Mouse (Mus musculus): ENCODE measurements around the gene Aqr.

Gene Aqr

GRCm38 (mm10) chr2:114060071-114060591, 126.7 kb downstream of the Aqr start:
- DNase-seq (ENCODE audit: low spot score in 2 of 2): no peak

- DNase-seq (ENCODE audit: low spot score in 2 of 2): no peak
Measured at GRCm38 (mm10) chr2:114059608-114060007, 127.2 kb downstream of the Aqr start.

DNA sequence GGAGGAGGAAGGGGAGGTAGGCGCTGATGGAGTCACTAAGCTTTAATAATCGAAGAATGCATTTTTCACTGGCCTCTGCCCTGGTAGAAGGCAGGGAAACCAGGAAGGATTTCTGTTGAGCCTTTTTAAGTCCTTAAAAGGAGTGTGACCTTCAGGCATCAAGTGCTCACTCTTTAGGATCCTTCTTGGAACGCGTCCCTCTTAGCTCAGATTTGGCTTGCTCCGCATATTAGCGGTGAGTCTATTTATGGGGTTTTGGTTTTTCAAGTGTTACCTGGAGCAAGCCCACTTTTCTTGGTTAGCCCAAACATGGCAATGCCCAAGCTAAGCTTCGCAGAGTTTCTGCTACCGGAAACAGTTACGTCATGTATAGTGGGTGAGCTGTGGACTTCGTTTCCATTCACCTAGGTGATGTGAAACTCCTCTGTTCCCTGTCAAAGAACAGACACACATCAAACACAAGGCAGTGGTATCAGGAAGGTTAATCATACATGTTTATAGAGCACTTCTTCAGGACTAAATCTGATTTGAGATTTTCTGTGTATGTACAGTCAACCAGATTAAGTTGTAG, 128.5 kb downstream of the Aqr start:
- no peak for DNase-seq (ENCODE audit: low spot score in 2 of 2)

- DNase-seq (ENCODE audit: low spot score in 2 of 2): no peak
Measured at GRCm38 (mm10) chr2:114057303-114057853, 129.4 kb downstream of the Aqr start.

DNA sequence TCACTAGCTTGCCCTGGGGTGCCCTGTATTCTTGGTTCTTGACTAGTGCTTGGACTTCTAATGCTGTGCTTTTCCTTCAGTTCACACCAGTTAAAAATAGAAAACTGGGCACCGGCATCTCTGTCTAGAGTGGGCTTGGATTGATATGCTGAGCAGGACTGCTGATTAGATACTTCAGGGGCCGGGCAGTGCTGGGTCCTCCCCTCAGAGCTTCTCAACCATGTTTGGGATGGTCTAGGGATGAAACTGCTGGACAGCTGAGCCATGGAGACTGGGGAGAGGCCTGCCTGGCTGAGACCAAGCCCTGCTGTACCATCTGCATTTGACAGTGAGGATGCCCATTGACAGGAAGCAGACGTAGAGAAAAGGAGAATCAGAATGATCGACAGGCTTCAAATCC, 132.7 kb downstream of the Aqr start:
- no peak for DNase-seq (ENCODE audit: low spot score in 2 of 2)

DNA sequence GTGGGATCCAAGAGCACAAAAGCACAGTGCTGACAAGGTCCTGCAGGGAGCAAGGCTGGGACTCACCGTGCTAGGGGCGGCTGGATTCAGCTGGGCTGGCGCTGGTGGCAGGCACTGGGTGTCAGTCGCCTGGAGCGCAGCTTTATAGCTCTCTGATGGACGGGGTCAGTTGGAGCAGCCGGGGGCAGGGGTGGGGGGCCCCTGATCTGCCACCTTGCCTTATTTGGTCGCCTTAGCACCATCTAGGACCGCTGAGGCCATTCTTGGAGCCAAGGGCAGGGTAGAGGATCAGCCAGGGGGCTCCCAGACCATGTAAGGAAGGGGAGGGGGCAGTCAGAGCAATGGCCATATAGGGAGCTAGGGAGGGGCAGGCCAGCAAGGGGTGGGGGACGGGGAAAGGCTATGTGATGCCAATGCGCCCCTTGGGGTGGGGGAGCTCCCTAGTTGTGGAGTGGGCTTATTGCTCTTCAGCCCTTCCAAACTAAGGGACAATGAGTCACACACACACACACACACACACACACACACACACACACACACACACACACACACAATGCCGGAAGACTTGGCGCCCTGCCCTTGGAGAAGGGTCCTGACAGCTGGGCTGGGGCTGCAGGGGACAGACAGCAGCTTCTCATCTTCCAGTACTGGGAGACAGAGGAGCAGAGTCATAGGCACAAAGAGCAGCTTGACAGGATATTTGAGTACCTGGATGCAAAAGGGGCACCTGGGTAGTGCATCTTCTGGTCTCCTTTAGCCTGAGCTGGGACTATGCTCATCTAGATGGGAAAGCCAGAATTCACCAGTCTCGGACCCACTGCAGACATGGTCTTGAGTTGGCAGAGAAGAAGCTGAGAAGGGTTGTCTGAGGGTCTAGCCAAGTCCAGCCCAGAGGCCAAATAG, 133.9 kb downstream of the Aqr start, which contains the start of gene Actc1:
Gene Actc1, minus strand, starts transcription at position 853 of the 903 bp plus-strand sequence.
- no peak for DNase-seq (ENCODE audit: low spot score in 2 of 2)

DNA sequence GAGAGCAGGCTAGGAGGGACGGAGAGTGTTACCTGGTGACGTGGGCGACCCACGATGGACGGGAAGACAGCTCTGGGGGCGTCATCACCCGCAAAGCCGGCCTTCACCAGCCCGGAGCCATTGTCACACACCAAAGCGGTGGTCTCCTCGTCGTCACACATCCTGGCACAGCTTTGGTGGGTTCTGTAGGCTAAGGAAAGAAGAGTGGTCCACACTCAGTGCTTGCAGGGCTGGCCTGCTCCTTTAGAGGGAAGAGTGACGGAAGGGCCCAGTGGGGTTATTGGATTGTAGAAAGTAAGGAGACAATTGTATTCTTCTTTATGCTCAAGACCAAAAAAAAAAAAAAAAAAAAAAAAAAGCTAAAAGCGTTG, 135.0 kb downstream of the Aqr start:
- DNase-seq (ENCODE audit: low spot score in 2 of 2): no peak
